Mouse (Mus musculus) left cerebral cortex, adult 9 months (tissue): ENCODE results near the gene Tardbp.
A peak's percentile ranks its signal among the peaks of the same experiment; 100 is the strongest.

Source experiments
- DNase-seq, 2 experiments: peaks; one replicate each; pipeline ENCODE4 v3.0.0; 2022; ENCODE audit warnings: low spot score in 2 of 2

Tardbp gene

DNA sequence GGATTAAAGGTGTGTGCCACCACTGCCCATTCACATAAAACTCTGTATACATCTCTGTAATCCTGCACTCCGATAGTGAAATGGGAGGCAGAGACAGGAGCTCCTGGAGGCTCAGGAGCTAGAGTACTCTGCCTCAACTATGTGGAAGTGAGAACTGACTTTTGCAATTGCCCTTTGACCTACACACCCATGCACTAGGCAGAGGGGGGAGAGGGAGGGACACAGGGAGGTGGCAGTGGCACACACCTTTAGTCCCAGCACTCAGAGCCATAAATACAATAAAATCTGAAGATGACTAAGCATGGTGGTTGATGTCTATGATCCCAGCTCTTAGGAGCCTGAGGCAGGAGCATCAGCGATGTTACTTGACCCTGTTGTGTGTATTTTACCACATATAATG, 12.6 kb upstream of the Tardbp start:
- DNase-seq: no peak

GRCm38 (mm10) chr4:148638302-148638701, 11.5 kb upstream of the Tardbp start:
- DNase-seq: no peak

DNA sequence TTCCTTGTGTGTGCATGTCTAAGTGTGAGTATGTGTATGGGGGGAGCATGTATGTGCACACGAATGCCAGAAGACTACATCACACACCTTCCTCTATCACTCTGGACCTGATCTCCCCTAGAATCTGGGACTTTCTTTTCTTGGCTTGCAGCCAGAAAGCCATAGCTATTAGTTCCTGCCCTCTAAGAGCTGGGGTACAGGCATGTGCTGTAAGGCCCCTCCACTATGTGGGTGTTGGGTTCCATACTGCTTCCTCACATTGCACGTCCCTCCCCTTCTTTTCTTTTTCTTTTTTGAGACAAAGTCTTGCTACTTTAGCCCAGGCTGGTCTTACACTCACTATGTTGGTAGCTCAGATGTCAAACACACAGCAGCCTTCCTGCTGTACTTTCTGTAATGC, 8.5 kb upstream of the Tardbp start:
- DNase-seq: no peak

GRCm38 (mm10) chr4:148633395-148634061, 6.7 kb upstream of the Tardbp start:
- no peak for DNase-seq

- DNase-seq: no peak
These were observed 5.3 kb upstream of the Tardbp start for GRCm38 (mm10) chr4:148632013-148632692.

- no peak for DNase-seq
These were observed 427 bp upstream of the Tardbp start for GRCm38 (mm10) chr4:148627246-148627645.

GRCm38 (mm10) chr4:148625756-148626622, 830 bp downstream of the Tardbp start:
- peak in 1 of 2 experiments; percentile 31 for DNase-seq

DNA sequence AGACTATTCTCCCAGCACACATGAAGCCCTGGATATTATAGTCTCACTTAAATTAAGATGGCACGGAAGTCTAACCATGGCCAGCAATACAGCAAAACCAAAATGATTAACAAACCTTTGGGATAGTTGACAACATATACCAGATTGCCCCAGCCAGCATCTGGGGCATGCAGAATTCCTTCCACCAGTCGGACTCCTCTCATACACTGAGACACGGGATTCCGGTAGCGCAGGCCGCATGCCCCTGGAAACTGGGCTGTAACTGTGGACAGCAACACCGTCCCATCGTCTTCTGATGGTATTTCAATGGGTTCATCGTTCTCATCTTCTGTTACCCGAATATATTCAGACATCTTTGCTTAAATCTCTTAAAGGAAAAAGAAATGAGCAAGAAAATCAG, 1.8 kb downstream of the Tardbp start:
- no peak for DNase-seq

- no peak for DNase-seq
These were observed 3.2 kb downstream of the Tardbp start for GRCm38 (mm10) chr4:148623609-148624008.

- no peak for DNase-seq
These were observed 4.3 kb downstream of the Tardbp start for GRCm38 (mm10) chr4:148622485-148622884.

DNA sequence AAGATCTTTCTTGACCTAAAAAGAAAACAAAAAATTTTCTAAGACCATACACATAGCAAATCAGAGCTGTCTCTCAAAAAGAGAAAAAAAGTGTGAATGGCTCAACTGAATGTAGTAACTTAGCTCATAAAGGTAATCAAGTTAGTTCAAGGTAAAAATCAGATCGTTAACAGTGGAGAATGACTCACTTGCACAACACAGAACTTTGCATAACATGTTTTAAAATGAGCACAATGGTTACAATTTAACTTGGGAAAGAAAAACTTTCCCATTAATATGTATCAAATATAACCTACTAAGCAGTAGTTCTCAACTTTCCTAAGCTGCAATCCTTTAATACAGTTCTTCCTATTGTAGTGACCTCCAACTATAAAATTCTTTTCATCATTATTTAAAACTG, 6.1 kb downstream of the Tardbp start:
- no peak for DNase-seq

DNA sequence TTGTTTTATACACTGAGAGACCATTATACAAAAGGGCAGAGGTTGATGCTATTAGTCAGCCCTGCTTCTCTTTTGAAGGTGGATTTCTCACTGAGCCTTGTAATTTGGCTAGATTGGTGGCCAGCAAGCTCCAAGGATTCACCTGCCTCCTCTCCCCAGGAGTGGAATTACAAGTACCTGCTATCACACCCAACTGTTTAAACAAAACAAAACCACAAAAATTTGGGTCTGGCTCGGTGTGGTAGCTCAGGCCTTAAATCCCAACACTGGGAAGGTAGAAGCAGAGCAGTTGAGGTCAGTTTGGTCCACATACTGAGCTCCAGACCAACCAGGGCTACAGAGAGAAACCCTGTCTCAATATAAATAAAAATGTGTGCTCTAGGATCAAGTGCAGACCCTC, 7.0 kb downstream of the Tardbp start:
- DNase-seq: no peak

DNA sequence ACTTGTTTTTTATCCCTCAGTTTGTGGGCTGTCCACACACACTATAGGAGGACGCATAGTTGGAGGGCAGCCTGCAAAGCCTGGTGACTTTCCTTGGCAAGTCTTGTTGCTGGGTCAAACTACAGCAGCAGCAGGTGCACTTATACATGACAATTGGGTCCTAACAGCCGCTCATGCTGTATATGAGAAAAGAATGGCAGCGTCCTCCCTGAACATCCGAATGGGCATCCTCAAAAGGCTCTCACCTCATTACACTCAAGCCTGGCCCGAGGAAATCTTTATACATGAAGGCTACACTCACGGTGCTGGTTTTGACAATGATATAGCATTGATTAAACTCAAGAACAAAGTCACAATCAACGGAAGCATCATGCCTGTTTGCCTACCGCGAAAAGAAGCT, 13.1 kb downstream of the Tardbp start:
- DNase-seq: no peak

DNA sequence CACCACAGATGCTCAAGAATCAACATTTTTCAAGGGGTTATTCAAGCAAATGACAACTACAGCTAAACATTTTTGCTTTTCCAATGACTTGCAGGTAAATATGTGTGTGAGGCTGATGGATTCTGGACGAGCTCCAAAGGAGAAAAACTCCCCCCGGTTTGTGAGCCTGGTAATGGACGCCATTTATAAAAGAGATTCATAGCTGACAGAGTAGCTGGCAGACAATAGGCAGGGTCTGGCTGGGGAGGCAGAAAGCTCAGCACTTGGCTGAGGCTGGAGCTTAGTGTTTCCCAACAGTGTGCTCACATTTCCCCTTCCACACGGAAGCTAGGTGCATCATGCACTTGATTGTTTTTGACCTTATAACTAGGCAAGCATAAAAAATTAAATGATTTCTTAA, 14.3 kb downstream of the Tardbp start:
- DNase-seq: no peak

- DNase-seq: no peak
These were observed 16.0 kb downstream of the Tardbp start for GRCm38 (mm10) chr4:148610631-148611364.

DNA sequence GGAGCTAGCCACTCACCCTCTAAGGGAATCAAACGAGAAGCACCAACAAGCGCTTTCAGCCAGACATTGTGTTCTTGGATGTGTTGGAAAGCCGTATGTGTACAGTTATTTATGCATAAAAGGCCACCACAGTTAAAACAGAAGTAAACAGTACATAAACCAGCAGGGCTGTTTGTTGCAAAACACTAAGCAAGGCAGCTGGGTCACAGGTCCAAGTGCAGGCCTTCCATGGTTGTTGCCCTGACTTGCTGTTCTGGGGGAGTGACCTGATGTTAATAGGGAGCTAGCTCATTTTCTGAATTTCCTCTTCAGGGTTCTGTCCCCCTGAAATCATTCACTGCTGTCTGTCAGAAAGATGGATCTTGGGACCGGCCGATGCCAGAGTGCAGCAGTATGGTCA, 17.0 kb downstream of the Tardbp start:
- DNase-seq: no peak

DNA sequence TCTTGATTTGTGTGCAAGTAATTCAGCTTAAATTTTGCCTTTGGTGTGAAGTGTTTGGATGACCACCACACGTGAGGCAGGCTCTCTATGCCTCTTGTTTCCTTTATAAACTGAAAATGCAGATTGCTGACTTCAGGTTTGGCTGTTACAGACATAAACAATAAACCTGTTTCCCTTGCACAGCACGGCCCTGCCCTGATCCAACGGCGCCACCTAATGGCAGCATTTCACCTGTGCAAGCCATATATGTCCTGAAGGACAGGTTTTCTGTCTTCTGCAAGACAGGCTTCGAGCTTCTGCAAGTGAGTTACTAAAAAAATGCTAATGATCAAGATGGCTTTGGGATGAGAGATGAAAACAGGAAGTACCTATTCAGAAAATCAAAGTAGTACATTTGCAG, 19.1 kb downstream of the Tardbp start:
- DNase-seq: peak in 1 of 2 experiments; percentile 81

DNA sequence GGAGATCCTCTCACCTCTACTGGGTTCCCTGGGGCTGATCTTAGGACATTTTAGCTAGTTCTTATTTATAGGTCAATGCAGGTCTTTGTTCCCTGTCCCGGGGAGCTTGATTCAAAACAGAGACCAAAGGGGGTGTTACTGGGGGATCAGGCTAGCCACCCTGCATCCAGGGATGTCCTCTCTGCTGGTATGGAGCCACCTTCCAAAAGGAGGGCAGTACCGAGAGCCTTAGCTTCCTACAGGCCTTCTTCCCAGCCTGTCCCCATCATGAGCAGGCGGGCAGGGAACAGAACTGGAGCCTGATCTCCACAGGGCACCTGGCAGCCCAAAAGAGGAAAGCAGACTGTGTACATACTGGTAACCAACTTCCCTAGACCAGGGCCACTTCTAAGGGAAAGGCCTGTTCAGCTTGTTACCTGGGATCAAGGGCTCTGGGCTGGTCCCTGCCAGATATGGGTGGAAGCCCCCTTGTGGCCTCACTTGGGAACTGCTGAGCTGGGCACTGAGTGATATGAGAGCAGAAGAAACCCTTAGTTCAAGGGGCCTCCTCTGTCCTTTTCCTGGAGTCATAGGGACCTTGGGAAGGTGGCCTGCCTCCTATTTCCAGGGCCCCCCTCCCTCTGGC, 22.2 kb downstream of the Tardbp start:
- peak in 1 of 2 experiments; percentile 58 for DNase-seq

- peak in 1 of 2 experiments; percentile 73 for DNase-seq
These were observed 22.7 kb downstream of the Tardbp start for GRCm38 (mm10) chr4:148604141-148604540.

DNA sequence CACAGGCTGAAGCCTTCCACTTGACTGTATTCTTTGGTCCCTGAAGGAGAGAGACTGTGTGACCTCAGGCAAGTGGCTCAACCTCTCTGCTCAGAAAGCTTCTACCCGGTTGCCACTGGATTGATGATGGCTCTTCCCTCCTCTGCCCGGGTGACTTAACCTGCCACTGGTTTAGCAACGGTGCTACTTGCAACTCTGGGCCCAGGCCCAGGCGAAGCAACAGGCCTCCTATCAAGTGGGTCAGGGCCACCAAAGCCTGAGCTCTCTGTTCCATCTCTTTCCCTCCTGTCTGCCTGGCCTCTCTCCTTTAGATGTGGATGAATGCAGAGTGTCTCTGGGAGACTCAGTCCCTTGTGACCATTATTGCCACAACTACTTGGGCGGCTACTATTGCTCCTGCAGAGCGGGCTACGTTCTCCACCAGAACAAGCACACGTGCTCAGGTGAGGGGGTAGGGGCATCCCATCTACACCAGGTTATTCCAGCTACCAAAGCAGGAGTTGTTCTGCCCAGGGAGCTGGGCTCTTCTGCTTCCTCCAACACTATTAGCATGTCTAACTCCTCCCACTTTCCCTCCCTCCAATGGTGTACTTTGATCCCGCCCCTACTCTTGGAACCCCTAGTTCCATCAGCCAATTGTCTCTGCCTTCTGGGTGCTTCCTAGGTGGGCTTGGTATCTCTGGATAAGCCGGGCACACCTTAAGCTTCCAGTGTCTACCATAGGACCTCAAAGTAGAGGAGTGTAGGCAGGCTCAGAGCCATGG, 23.3 kb downstream of the Tardbp start:
- DNase-seq: peak in 1 of 2 experiments; percentile 34
